Mouse (Mus musculus): ENCODE data around the gene Cpne8. TPM values are rescaled to one million over a fixed set of nuclear protein-coding genes. Genes with fewer than 3 reads are reported as not detected.
"Not testable (repeated sequence)": the region's sequence is repeated elsewhere in the genome, so short reads cannot be mapped to it uniquely, and the experiment has no call there.

Cpne8 gene
- polyA plus RNA-seq, 1 experiment: 0.24 TPM

DNA sequence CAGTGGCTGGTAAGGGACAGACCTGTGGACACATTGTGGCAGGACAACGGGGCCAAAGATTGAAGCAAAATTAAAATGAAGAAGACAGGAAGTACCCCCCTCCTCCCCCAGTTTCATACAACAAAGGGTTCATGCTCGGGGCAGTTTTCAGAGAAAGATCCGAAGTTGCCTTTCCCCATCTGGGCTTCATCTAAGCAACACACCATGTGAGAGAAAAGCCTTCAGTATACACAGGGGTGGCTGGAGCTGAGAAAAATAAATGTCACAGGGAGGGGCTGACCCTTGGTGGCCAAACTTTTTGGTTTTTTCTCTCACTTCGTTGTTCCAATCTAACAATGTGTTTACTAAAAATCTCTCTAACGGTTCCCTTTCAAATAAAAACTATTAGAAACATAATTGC, 135.8 kb downstream of the Cpne8 start:
- H3K27me3 ChIP-seq (ENCODE audit: control insufficient read depth): no peaks in the 10 kb centered on the region
- no peak overlapping the region for H3K4me3 ChIP-seq (replicated peaks)
- no peaks in the 10 kb centered on the region for H3K36me3 ChIP-seq (ENCODE audit: control insufficient read depth)
- peaks cover 4% of the 10 kb centered on the region; the same call in 1 of the 2 replicates for H3K9me3 ChIP-seq (ENCODE audit: control insufficient read depth, low read length)
- H3K4me1 ChIP-seq (ENCODE audit: control insufficient read depth): no peaks in the 10 kb centered on the region
- no peak for TF ChIP-seq TAL1 (IDR thresholded peaks at IDR 0.05; ENCODE audit: low read length)
- TF ChIP-seq GATA1 (IDR thresholded peaks at IDR 0.05; ENCODE audit: low read length): no peak

- Histone ChIP-seq H3K4me3 (replicated peaks) (no peak overlapping the region), H3K4me1 (ENCODE audit: control insufficient read depth) (no peaks in the 10 kb centered on the region), H3K27me3 (ENCODE audit: control insufficient read depth) (no peaks in the 10 kb centered on the region)
These were observed 137.1 kb downstream of the Cpne8 start for GRCm38 (mm10) chr15:90542126-90542525.

DNA sequence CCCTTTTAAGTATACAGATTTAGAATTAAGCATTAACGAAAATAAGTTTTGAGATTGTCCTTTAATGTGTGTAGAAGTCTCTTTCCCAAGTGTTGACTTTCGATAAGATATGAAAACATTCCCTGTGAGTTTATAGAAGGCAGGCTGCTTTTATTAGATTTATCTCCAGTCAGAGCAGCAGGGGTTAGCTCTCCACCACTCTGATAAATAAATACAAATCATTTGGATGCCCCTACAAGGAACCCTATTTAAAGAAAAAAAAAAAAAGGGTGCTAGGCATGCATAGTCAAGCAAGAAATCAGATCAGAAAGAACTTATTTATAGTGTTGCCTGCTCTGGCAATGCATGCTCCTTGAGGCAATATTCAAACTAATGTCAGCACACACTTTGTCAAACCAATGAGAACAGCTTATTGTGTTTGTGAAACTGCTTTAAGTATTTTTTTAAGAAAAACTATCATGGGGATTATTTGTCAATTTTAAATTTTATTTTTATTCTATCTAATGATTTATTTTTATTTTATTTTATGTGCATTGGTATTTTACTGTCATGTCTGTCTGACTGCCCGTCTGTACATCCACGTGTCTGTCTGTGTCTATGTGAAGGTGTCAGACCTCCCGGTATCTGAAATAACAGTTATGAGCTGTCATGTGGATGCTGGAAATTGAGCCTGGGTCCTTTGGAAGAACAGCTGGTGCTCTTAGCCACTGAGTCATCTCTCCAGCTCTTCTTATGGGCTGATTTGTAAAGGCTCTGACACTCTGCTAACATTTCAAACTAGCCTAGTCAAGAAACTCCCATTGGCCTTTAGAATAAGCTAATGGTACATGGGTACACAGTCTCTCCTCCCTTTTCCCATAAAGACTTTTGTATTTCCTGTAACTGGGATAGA, 142.7 kb downstream of the Cpne8 start:
- Histone ChIP-seq H3K36me3 (ENCODE audit: control insufficient read depth) (no peaks in the 10 kb centered on the region), H3K9me3 (ENCODE audit: control insufficient read depth, low read length) (peaks cover 4% of the 10 kb centered on the region; the same call in 1 of the 2 replicates), H3K27me3 (ENCODE audit: control insufficient read depth) (no peaks in the 10 kb centered on the region), H3K4me1 (ENCODE audit: control insufficient read depth) (no peaks in the 10 kb centered on the region), H3K4me3 (replicated peaks) (no peak overlapping the region)
- TF ChIP-seq TAL1 (IDR thresholded peaks at IDR 0.05; ENCODE audit: low read length): no peak
- TF ChIP-seq GATA1 (IDR thresholded peaks at IDR 0.05; ENCODE audit: low read length): no peak

More at GRCm38 (mm10) chr15:90542126-90542525, 137.1 kb downstream of the Cpne8 start:
- no peaks in the 10 kb centered on the region for H3K36me3 ChIP-seq (ENCODE audit: control insufficient read depth)
- no peaks in the 10 kb centered on the region for H3K9me3 ChIP-seq (ENCODE audit: control insufficient read depth, low read length)
- no peak for TF ChIP-seq GATA1 (IDR thresholded peaks at IDR 0.05; ENCODE audit: low read length)
- no peak for TF ChIP-seq TAL1 (IDR thresholded peaks at IDR 0.05; ENCODE audit: low read length)

DNA sequence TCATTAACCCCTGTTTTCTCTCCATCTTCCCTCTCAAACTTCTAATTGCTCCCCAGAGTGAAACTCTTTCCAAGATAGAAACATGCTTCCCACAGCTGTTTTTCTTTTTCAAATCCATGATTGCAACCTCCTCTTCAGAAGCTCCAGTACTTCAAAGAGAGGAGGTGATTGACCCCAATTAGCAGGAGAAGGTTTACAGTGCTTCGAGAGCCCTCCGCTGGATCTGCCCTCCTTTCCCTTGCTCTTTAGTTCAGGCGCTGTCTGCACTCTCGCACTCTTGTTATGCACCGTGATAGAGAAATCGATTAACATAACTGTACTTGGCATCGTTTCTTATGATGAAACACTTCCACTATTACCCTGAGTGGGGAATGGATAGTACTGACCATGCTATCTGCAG, 143.5 kb downstream of the Cpne8 start:
- Histone ChIP-seq H3K27me3 (ENCODE audit: control insufficient read depth) (no peaks in the 10 kb centered on the region), H3K4me3 (replicated peaks) (no peak overlapping the region), H3K36me3 (ENCODE audit: control insufficient read depth) (no peaks in the 10 kb centered on the region), H3K9me3 (ENCODE audit: control insufficient read depth, low read length) (peaks cover 4% of the 10 kb centered on the region; the same call in 1 of the 2 replicates), H3K4me1 (ENCODE audit: control insufficient read depth) (no peaks in the 10 kb centered on the region)
- no peak for TF ChIP-seq GATA1 (IDR thresholded peaks at IDR 0.05; ENCODE audit: low read length)
- TF ChIP-seq TAL1 (IDR thresholded peaks at IDR 0.05; ENCODE audit: low read length): no peak

DNA sequence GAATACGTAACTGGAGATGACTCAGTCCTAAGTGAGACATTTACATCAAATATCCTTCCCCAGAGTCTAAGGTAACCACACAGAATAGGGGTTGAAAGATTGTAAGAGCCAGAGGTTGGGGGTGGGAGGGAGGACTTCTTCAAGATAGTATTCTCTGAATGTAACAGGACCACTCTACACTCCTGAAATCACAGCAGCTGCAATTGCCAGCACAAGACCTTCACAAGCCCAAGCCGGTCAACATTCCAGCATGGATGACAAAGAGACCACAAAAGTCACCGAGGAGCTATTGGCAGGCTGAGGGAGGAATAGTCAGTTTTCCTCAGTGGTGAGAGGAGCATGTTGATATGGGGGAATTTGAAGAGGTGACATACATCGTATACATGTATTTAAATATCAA, 166.5 kb downstream of the Cpne8 start:
- TF ChIP-seq GATA1 (IDR thresholded peaks at IDR 0.05; ENCODE audit: low read length): no peak
- no peak for TF ChIP-seq TAL1 (IDR thresholded peaks at IDR 0.05; ENCODE audit: low read length)
- Histone ChIP-seq H3K9me3 (ENCODE audit: control insufficient read depth, low read length) (peaks cover 9% of the 10 kb centered on the region; the same call in 1 of the 2 replicates), H3K4me1 (ENCODE audit: control insufficient read depth) (no peaks in the 10 kb centered on the region), H3K27me3 (ENCODE audit: control insufficient read depth) (no peaks in the 10 kb centered on the region), H3K36me3 (ENCODE audit: control insufficient read depth) (no peaks in the 10 kb centered on the region), H3K4me3 (replicated peaks) (no peak overlapping the region)

- TF ChIP-seq GATA1 (IDR thresholded peaks at IDR 0.05; ENCODE audit: low read length) (no peak), TAL1 (IDR thresholded peaks at IDR 0.05; ENCODE audit: low read length) (no peak)
- Histone ChIP-seq H3K4me3 (replicated peaks) (no peak overlapping the region), H3K9me3 (ENCODE audit: control insufficient read depth, low read length) (peaks cover 16% of the 10 kb centered on the region), H3K4me1 (ENCODE audit: control insufficient read depth) (no peaks in the 10 kb centered on the region), H3K27me3 (ENCODE audit: control insufficient read depth) (no peaks in the 10 kb centered on the region), H3K36me3 (ENCODE audit: control insufficient read depth) (no peaks in the 10 kb centered on the region)
These were observed 182.2 kb downstream of the Cpne8 start for GRCm38 (mm10) chr15:90497080-90497479.

DNA sequence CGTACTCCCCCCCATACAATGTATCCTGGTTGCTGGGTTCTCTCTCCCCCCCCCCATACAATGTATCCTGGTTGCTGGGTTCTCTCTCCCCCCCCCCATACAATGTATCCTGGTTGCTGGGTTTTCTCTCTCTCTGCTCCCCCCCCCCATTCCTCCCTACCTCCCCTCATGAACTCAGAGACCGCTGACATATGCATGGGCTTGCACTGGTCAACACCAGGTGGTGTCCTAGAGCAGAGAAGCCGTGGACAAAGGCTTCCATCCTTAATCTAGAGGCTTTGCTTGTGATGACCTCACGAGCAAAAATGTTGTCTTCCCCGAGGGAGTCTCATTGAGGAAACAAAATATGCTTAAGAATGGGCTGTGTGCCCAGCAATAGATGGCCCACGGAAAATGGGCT, 187.7 kb downstream of the Cpne8 start:
- Histone ChIP-seq H3K4me1 (ENCODE audit: control insufficient read depth) (no peaks in the 10 kb centered on the region), H3K9me3 (ENCODE audit: control insufficient read depth, low read length) (peaks cover 6% of the 10 kb centered on the region; the same call in 1 of the 2 replicates), H3K27me3 (ENCODE audit: control insufficient read depth) (no peaks in the 10 kb centered on the region), H3K4me3 (replicated peaks) (no peak overlapping the region), H3K36me3 (ENCODE audit: control insufficient read depth) (no peaks in the 10 kb centered on the region)
- TF ChIP-seq GATA1 (IDR thresholded peaks at IDR 0.05; ENCODE audit: low read length) (no peak), TAL1 (IDR thresholded peaks at IDR 0.05; ENCODE audit: low read length) (no peak)

DNA sequence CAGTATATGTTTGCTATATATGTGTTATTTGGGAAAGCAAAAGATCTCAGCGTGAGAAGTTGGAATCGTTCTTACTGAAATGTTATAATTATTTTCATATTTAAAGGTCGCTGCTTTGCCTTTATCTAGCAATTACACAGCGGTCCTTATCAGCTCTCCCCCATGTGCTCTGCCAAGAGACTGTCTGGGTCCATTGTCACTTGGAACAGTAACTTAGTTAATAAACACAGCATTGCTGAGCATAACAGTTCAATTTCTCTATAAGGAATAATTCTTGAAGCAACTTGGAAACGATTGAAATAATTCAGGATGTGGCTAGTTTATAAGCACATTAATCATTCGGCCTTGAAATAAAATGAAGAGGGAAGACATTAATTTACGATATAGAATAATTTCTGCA, 189.0 kb downstream of the Cpne8 start:
- H3K4me1 ChIP-seq (ENCODE audit: control insufficient read depth): no peaks in the 10 kb centered on the region
- no peak overlapping the region for H3K4me3 ChIP-seq (replicated peaks)
- H3K9me3 ChIP-seq (ENCODE audit: control insufficient read depth, low read length): peaks cover 6% of the 10 kb centered on the region
- no peaks in the 10 kb centered on the region for H3K27me3 ChIP-seq (ENCODE audit: control insufficient read depth)
- TF ChIP-seq GATA1 (IDR thresholded peaks at IDR 0.05; ENCODE audit: low read length) (no peak), TAL1 (IDR thresholded peaks at IDR 0.05; ENCODE audit: low read length) (no peak)
- no peaks in the 10 kb centered on the region for H3K36me3 ChIP-seq (ENCODE audit: control insufficient read depth)

- H3K9me3 ChIP-seq (ENCODE audit: control insufficient read depth, low read length); H3K4me1 ChIP-seq (ENCODE audit: control insufficient read depth); H3K4me3 ChIP-seq (replicated peaks); H3K36me3 ChIP-seq (ENCODE audit: control insufficient read depth); H3K27me3 ChIP-seq (ENCODE audit: control insufficient read depth): not testable (repeated sequence)
These were observed 208.7 kb downstream of the Cpne8 start for GRCm38 (mm10) chr15:90470561-90470960.

Measured in erythroblast, embryonic 14.5 days (primary cell).